Mouse (Mus musculus) spleen, adult 2 months (tissue): ENCODE data around the gene AA467197.

Experiments
- CTCF ChIP-seq: fragments of 200-500 bp; IDR thresholded peaks from 2 replicates; pipeline ENCODE4 v1.5.1; 2011; ENCODE audit warnings: mild to moderate bottlenecking, inconsistent platforms; ENCODE audit not compliant: insufficient read depth, insufficient read length, insufficient replicate concordance; ENCODE audit errors: extremely low read depth
- POLR2A ChIP-seq: fragments of 200-500 bp; IDR thresholded peaks from 2 replicates; pipeline ENCODE4 v1.6.1; 2011; ENCODE audit warnings: low read depth, low read length, inconsistent platforms

- TF ChIP-seq CTCF (no peak), POLR2A (no peak)
Observed at GRCm38 (mm10) chr2:122621337-122622110, 15.3 kb upstream of the AA467197 start.
